Mouse (Mus musculus): ENCODE data around the gene Btg1-ps2. TPM values are rescaled to one million over a fixed set of nuclear protein-coding genes. Genes with fewer than 3 reads are reported as not detected.
"Not testable (repeated sequence)": the region's sequence is repeated elsewhere in the genome, so short reads cannot be mapped to it uniquely, and the experiment has no call there.

Btg1-ps2 gene
- polyA plus RNA-seq (2016; fragmentation: Nextera tagmentation; extraction: Ambion mirVana): not detected in 2 replicates

DNA sequence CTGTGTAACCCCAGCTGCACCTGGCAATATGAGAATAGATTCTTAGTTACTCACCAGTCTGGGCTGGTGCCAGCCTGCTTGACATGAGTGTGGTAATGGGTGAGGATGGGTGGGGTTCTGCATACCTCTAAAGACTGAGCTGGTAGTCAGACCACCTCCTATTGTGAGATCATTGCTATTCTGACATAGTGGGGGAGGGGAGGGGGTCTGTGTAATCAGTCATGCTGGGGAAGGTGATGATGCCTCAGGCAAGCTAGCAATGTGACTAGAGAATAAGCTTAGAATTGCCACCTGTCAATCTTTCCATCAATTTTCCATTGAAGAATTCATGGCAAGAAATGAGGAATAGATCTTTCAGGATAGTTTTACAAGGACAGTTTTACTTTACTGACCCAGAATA is at the start of gene Btg1-ps2:
Btg1-ps2 (minus strand) TSS at position 101 of the 400 bp plus-strand sequence.
- not testable (repeated sequence) for H3K4me1 ChIP-seq; H3K27ac ChIP-seq; DNase-seq (ENCODE audit: low spot score); H3K36me3 ChIP-seq; H3K27me3 ChIP-seq (ENCODE audit: insufficient read depth, poor library complexity, severe bottlenecking); H3K4me3 ChIP-seq; H3K9me3 ChIP-seq

DNA sequence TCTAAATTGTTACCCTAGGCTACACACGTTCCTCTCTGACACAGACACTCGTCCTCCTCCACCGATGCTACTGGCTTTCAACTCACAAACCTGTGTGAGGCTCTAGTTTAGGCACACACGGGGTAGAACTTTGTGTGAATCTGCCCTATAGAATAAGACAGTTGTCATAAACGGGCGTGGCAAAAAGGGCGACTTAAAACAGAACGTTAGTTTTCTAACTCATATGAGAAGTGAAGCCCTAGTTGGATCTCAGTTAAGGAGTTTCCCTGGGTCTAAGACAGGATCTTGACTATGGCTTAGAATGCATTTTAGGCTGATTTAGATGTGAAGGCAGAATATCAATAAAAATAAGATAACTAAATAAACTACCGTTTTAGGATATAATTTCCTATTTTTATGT is 42.1 kb upstream of the Btg1-ps2 start, which contains the start of gene Rhox11:
Rhox11 (minus strand) TSS at position 101 of the 400 bp plus-strand sequence.
- no peak for DNase-seq (ENCODE audit: low spot score)
- Histone ChIP-seq H3K9me3 (no peaks in the 10 kb centered on the region), H3K4me3 (no peak within 1 kb of the TSS), H3K27me3 (ENCODE audit: insufficient read depth, poor library complexity, severe bottlenecking) (no peaks in the 10 kb centered on the region), H3K4me1 (no peaks in the 10 kb centered on the region), H3K36me3 (no peaks in the 10 kb centered on the region), H3K27ac (no peak within 1 kb of the TSS)
- 82% methylated on average over 9 of the region's 9 CpGs for WGBS

DNA sequence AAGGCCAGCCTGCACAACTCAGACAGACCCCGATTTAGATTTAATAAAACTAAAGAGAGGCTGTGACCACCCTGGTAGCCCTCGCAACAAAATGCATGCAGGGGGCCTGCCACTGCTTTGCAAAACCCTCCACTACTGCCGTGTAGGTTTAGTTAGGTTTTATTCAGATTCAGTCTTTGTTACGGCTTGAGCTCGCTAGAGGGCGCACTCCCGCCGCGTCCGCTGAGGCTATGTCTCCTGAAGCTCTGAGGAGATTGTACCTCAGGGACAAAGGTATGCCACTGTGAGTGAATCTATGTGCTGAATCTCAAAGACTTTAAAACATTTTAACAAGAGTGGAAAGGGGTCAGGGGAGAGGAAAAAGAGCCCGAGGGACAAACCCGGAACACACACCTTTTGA is 41.3 kb upstream of the Btg1-ps2 start:
- no peaks in the 10 kb centered on the region for H3K27me3 ChIP-seq (ENCODE audit: insufficient read depth, poor library complexity, severe bottlenecking)
- WGBS: 18% methylated on average over 12 of the region's 12 CpGs
- H3K9me3 ChIP-seq: no peaks in the 10 kb centered on the region
- H3K4me3 ChIP-seq: no peak overlapping the region
- no peaks in the 10 kb centered on the region for H3K36me3 ChIP-seq
- no peak for DNase-seq (ENCODE audit: low spot score)
- H3K4me1 ChIP-seq: no peaks in the 10 kb centered on the region
- H3K27ac ChIP-seq: no peak overlapping the region

DNA sequence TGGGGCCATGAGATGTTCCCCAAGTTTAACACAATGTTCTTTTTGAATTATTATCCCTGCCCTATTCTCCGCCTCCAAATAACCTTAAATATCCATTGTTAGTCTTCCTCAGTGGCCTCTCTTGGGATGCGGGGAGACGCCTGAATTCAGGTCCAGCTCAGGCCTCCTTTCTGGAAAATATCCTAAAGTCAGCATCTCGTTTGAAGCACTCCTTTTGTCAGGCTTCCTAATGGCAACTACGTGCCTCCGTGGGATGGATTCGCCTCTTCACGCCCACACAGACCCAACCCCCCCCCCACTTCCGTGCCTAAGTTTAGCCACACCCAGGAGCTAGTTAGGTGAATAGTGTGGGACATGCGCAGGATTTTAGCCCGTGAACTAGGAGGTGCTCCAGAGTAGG is 23.3 kb upstream of the Btg1-ps2 start, which contains the start of gene Rhox10:
Rhox10 (plus strand) TSS at position 301 of the 400 bp plus-strand sequence.
- no peaks in the 10 kb centered on the region for H3K27me3 ChIP-seq (ENCODE audit: insufficient read depth, poor library complexity, severe bottlenecking)
- no peak within 1 kb of the TSS for H3K4me3 ChIP-seq
- H3K4me1 ChIP-seq: no peaks in the 10 kb centered on the region
- H3K27ac ChIP-seq: no peak within 1 kb of the TSS
- WGBS: 82% methylated on average over 11 of the region's 11 CpGs
- H3K36me3 ChIP-seq: no peaks in the 10 kb centered on the region
- DNase-seq (ENCODE audit: low spot score): no peak
- H3K9me3 ChIP-seq: no peaks in the 10 kb centered on the region

DNA sequence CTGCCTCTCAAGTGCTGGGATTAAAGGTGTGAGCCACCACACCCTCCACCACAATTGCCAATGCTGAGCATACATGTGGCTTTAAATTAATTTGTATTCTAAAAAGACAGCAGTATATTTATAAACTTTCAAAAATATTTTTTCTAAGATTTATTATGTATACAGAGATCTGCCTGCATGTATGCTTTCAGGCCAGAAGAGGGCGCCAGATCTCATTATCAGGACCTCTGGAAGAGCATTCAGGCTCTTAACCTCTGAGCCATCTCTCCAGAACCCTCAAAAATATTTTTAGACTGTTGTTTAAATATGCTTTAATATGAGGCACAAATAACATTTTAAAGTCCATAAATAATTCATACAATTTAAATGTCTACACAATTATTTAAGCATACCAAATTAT is 18.6 kb upstream of the Btg1-ps2 start:
- WGBS: 0% methylated on average over 1 of the region's 1 CpGs
- no peak overlapping the region for H3K27ac ChIP-seq
- no peak for DNase-seq (ENCODE audit: low spot score)
- H3K9me3 ChIP-seq: no peaks in the 10 kb centered on the region
- no peaks in the 10 kb centered on the region for H3K4me1 ChIP-seq
- no peak overlapping the region for H3K4me3 ChIP-seq
- H3K36me3 ChIP-seq: no peaks in the 10 kb centered on the region
- H3K27me3 ChIP-seq (ENCODE audit: insufficient read depth, poor library complexity, severe bottlenecking): no peaks in the 10 kb centered on the region

DNA sequence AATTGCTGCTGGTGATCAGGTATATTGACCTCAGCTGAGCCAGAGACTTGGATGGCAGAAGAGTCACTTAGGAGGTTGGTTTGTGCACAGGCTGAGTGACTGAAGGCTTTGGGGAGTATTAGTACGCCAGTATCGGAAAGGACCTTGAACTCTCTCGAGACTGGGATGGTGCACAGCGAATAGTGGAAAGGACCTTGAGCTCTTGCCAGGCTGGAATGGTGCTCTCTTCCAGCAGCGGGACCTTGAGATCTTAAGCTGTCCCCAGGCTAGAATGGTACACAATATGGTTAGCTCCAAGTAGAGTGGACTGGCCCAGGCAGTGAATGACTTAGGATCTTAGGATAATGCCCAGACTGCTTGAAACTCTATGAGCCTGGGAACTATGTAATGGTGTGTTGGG is 3.2 kb downstream of the Btg1-ps2 start:
- 82% methylated on average over 5 of the region's 5 CpGs for WGBS
- no peaks in the 10 kb centered on the region for H3K36me3 ChIP-seq
- DNase-seq (ENCODE audit: low spot score): no peak
- H3K27me3 ChIP-seq (ENCODE audit: insufficient read depth, poor library complexity, severe bottlenecking): no peaks in the 10 kb centered on the region
- no peak overlapping the region for H3K4me3 ChIP-seq
- H3K4me1 ChIP-seq: no peaks in the 10 kb centered on the region
- H3K9me3 ChIP-seq: no peaks in the 10 kb centered on the region
- no peak overlapping the region for H3K27ac ChIP-seq

DNA sequence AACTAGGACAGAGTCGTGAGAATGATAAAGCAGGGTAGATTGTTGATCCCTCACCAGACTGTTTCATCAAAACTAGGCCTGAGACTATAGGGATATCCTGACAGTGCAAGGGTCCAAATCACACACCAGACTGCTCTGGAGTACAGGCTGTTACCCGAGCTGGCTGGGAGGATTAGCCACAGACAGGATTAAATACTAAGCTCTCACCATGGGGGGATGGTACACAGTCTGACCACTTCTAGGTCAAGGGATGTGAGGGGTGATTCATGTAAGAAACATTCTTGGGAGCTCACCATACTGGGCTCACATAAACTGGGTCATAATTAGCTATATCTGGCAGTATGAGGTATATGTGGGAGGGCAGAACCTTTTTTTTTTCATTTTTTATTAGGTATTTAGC is 9.1 kb downstream of the Btg1-ps2 start:
- no peaks in the 10 kb centered on the region for H3K36me3 ChIP-seq
- no peaks in the 10 kb centered on the region for H3K4me1 ChIP-seq
- H3K9me3 ChIP-seq: no peaks in the 10 kb centered on the region
- WGBS: 60% methylated on average over 2 of the region's 2 CpGs
- H3K27ac ChIP-seq: no peak overlapping the region
- no peak overlapping the region for H3K4me3 ChIP-seq
- no peak for DNase-seq (ENCODE audit: low spot score)
- no peaks in the 10 kb centered on the region for H3K27me3 ChIP-seq (ENCODE audit: insufficient read depth, poor library complexity, severe bottlenecking)

DNA sequence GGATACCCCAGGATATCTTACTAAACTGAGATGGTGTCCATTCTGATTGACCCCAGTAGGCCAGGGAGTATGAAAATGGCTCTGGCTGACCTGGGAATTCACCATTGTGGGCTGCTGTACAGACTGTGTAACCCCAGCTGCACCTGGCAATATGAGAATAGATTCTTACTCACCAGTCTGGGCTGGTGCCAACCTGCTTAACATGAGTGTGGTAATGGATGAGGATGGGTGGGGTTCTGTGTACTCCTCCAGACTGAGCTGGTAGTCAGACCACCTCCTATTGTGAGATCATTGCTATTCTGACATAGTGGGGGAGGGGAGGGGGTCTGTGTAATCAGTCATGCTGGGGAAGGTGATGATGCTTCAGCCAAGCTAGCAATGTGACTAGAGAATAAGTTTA is 24.3 kb downstream of the Btg1-ps2 start, which contains the start of gene Btg1-ps1:
Btg1-ps1 (minus strand) TSS at position 219 of the 400 bp plus-strand sequence.
- H3K4me1 ChIP-seq; H3K36me3 ChIP-seq; H3K27me3 ChIP-seq (ENCODE audit: insufficient read depth, poor library complexity, severe bottlenecking); H3K4me3 ChIP-seq; H3K27ac ChIP-seq; DNase-seq (ENCODE audit: low spot score); H3K9me3 ChIP-seq: not testable (repeated sequence)

DNA sequence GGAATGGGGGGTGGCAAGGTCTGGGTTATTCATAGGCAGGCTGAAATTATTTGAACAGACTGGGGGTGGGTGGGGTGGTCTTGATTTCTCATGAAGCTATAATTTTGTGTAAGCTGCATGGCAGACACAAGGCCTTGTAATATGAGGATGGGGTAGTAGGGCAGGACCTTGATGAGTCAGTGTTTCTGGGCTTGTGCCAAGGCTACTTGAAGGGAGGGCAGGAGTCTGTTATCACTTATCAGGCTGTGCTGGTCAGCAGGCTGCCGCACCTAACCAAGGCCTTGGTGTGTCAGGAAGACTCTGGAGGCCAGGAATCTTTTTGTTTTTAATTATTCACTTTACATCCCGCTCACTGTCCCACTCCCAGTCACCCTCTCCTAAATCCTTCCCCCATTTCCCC is 34.2 kb downstream of the Btg1-ps2 start:
- Histone ChIP-seq H3K4me3 (no peak overlapping the region), H3K27me3 (ENCODE audit: insufficient read depth, poor library complexity, severe bottlenecking) (no peaks in the 10 kb centered on the region), H3K27ac (no peak overlapping the region), H3K36me3 (no peaks in the 10 kb centered on the region), H3K4me1 (no peaks in the 10 kb centered on the region), H3K9me3 (no peaks in the 10 kb centered on the region)
- DNase-seq (ENCODE audit: low spot score): no peak
- WGBS: 56% methylated on average over 2 of the region's 2 CpGs

Other genes starting within 250 kb of the Btg1-ps2 start
- gene Rhox5, start 238.3 kb downstream of the Btg1-ps2 start, polyA plus RNA-seq (2016; fragmentation: Nextera tagmentation; extraction: Ambion mirVana): 14.2 and 15.1 TPM in 2 replicates
- not detected in 2 replicates for gene Rhox6, start 216.2 kb downstream of the Btg1-ps2 start, polyA plus RNA-seq (2016; fragmentation: Nextera tagmentation; extraction: Ambion mirVana)
- not detected in 2 replicates for gene Rhox7a, start 211.4 kb downstream of the Btg1-ps2 start, polyA plus RNA-seq (2016; fragmentation: Nextera tagmentation; extraction: Ambion mirVana)
- gene Rhox8, start 164.2 kb downstream of the Btg1-ps2 start, polyA plus RNA-seq (2016; fragmentation: Nextera tagmentation; extraction: Ambion mirVana): not detected in 2 replicates
- gene Rhox7b, start 145.9 kb downstream of the Btg1-ps2 start, polyA plus RNA-seq (2016; fragmentation: Nextera tagmentation; extraction: Ambion mirVana): not detected in 2 replicates
- not detected in 2 replicates for gene Rhox9, start 141.3 kb downstream of the Btg1-ps2 start, polyA plus RNA-seq (2016; fragmentation: Nextera tagmentation; extraction: Ambion mirVana)
- not detected in 2 replicates for gene Btg1-ps1, start 24.3 kb downstream of the Btg1-ps2 start, polyA plus RNA-seq (2016; fragmentation: Nextera tagmentation; extraction: Ambion mirVana)
- gene Rhox10, start 23.4 kb upstream of the Btg1-ps2 start, polyA plus RNA-seq (2016; fragmentation: Nextera tagmentation; extraction: Ambion mirVana): not detected in 2 replicates
- gene Rhox11, start 42.0 kb upstream of the Btg1-ps2 start, polyA plus RNA-seq (2016; fragmentation: Nextera tagmentation; extraction: Ambion mirVana): not detected in 2 replicates
- not detected in 2 replicates for gene Rhox12, start 67.8 kb upstream of the Btg1-ps2 start, polyA plus RNA-seq (2016; fragmentation: Nextera tagmentation; extraction: Ambion mirVana)
- gene Rhox13, start 78.1 kb upstream of the Btg1-ps2 start, polyA plus RNA-seq (2016; fragmentation: Nextera tagmentation; extraction: Ambion mirVana): not detected in 2 replicates
- 1.9 and 5.0 TPM in 2 replicates for gene Zbtb33, start 146.7 kb upstream of the Btg1-ps2 start, polyA plus RNA-seq (2016; fragmentation: Nextera tagmentation; extraction: Ambion mirVana)
- gene Tmem255a, start 209.3 kb upstream of the Btg1-ps2 start, polyA plus RNA-seq (2016; fragmentation: Nextera tagmentation; extraction: Ambion mirVana): 18.0 and 24.5 TPM in 2 replicates